Mouse (Mus musculus) testis, adult 2 months (tissue): Measurements from ENCODE around the gene Heg1.

Source experiments
- CTCF ChIP-seq: fragments of 200-500 bp; IDR thresholded peaks from 2 replicates; pipeline ENCODE4 v1.5.1; 2012; ENCODE audit warnings: low read depth, mild to moderate bottlenecking, inconsistent platforms, low read length, moderate library complexity; ENCODE audit not compliant: control insufficient read depth, insufficient read depth, insufficient replicate concordance
- POLR2A ChIP-seq: fragments of 200-500 bp; IDR thresholded peaks from 2 replicates; pipeline ENCODE4 v1.6.1; 2012; ENCODE audit warnings: low read depth, mild to moderate bottlenecking, inconsistent platforms, low read length, moderate library complexity; ENCODE audit not compliant: control insufficient read depth

DNA sequence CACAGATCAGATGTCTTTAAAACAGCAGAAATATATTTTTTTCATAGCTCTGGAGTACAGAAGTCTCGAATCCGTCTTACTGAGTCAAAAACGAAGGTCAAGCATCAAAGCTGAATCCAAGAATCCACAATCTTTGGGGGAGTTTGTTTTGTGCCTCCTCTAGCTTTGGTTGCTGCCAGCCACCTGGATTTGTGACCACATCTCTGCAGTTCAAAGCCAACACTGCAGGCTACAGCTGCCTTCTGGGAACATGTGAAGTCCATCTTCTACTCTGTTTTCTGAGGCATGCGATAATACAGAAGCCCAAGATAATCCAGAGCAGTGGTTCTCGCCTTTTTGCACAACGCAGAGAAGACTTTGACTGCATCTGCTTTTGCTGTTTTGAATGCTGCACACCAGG is 17.9 kb upstream of the Heg1 start:
- TF ChIP-seq POLR2A (no peak), CTCF (no peak)
